Mouse (Mus musculus) testis, adult 2 months (tissue): ENCODE data around the gene Olfr1130.

Experiments
- CTCF ChIP-seq: fragments of 200-500 bp; IDR thresholded peaks from 2 replicates; pipeline ENCODE4 v1.5.1; 2012; ENCODE audit warnings: low read depth, mild to moderate bottlenecking, inconsistent platforms, low read length, moderate library complexity; ENCODE audit not compliant: control insufficient read depth, insufficient read depth, insufficient replicate concordance
- POLR2A ChIP-seq: fragments of 200-500 bp; IDR thresholded peaks from 2 replicates; pipeline ENCODE4 v1.6.1; 2012; ENCODE audit warnings: low read depth, mild to moderate bottlenecking, inconsistent platforms, low read length, moderate library complexity; ENCODE audit not compliant: control insufficient read depth

- TF ChIP-seq POLR2A: no peak
- TF ChIP-seq CTCF: no peak
Observed at GRCm38 (mm10) chr2:87658360-87658759, 52.3 kb downstream of the Olfr1130 start, which contains the start of gene Olfr1134.
